Mouse (Mus musculus): ENCODE data around the gene Nav2. TPM values are rescaled to one million over a fixed set of nuclear protein-coding genes. Genes with fewer than 3 reads are reported as not detected.

Gene Nav2
- polyA plus RNA-seq, 1 experiment, result 1.3 TPM

DNA sequence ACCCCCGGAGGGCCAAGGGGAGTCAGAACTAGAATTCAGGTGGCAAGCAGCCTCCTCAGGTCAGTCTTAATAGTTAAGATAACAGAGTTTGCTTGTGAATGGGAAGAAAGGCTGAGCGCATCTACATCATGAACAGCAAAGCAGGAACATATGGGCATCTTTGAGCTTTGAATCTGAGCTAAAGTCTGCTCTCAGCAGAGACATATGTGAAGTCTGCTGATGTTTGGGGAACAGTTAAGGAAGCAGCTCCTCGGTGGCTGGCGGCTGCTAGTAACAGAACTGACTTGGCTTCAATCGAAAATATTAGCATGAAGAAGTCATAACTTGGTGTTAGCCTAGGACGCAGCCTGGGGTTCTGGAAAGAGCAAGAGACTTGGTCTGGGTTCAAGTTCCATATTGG lies 102.2 kb downstream of the Nav2 start:
- no peak for TF ChIP-seq FLI1 (IDR thresholded peaks at IDR 0.05; ENCODE audit: low read length)
- TF ChIP-seq GATA1 (IDR thresholded peaks at IDR 0.05; ENCODE audit: borderline replicate concordance, low read length), result no peak
- Histone ChIP-seq H3K36me3 (replicated peaks; ENCODE audit: low read length) (no peaks in the 10 kb centered on the region), H3K27me3 (replicated peaks) (peaks cover 12% of the 10 kb centered on the region), H3K4me1 (no peaks in the 10 kb centered on the region), H3K9me3 (no peaks in the 10 kb centered on the region), H3K4me3 (replicated peaks) (no peak overlapping the region)

DNA sequence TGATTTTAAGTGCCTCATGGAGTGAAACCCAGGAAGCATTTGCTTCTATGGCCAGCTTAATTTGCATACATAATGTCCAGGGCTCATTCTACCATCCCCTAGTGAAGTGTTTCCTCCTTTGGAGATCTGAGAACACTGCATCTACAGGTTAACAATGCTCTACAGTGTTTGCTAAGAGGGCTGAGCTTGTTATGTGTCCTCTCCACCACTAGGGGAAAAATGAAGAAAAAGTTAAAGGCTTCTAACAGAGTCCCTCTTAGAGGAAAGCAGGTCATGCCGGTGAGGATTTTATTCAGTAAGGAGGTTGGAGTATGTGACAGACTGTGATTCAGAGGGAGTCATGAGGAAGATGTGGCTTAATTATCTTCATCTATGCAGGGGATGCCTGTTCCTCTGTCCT lies 103.5 kb downstream of the Nav2 start:
- TF ChIP-seq GATA1 (IDR thresholded peaks at IDR 0.05; ENCODE audit: borderline replicate concordance, low read length), result no peak
- TF ChIP-seq FLI1 (IDR thresholded peaks at IDR 0.05; ENCODE audit: low read length), result no peak
- Histone ChIP-seq H3K4me1 (no peaks in the 10 kb centered on the region), H3K36me3 (replicated peaks; ENCODE audit: low read length) (no peaks in the 10 kb centered on the region), H3K27me3 (replicated peaks) (peaks cover 10% of the 10 kb centered on the region), H3K9me3 (no peaks in the 10 kb centered on the region), H3K4me3 (replicated peaks) (no peak overlapping the region)

DNA sequence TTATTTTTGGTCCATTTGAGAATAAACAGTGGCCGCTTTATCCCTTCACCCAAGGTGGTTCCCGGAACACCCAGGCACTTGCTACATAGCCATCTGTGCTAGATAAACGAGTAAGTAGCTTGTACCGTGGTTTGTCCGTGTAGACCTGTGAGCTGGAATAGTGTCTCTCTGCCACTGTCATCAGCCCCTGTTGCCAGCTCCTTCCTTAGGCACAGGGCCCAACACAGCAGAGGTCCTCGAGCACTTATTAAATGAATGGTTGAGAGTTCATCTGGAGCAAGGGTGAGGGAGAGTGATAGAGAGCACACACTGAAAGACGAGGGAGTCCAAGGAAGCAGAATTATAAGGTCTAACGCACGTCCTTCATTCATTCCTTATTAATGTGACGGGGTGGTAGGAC lies 106.0 kb downstream of the Nav2 start:
- Histone ChIP-seq H3K9me3 (no peaks in the 10 kb centered on the region), H3K27me3 (replicated peaks) (peaks cover 17% of the 10 kb centered on the region), H3K4me1 (no peaks in the 10 kb centered on the region), H3K36me3 (replicated peaks; ENCODE audit: low read length) (no peaks in the 10 kb centered on the region), H3K4me3 (replicated peaks) (no peak overlapping the region)
- no peak for TF ChIP-seq GATA1 (IDR thresholded peaks at IDR 0.05; ENCODE audit: borderline replicate concordance, low read length)
- no peak for TF ChIP-seq FLI1 (IDR thresholded peaks at IDR 0.05; ENCODE audit: low read length)

DNA sequence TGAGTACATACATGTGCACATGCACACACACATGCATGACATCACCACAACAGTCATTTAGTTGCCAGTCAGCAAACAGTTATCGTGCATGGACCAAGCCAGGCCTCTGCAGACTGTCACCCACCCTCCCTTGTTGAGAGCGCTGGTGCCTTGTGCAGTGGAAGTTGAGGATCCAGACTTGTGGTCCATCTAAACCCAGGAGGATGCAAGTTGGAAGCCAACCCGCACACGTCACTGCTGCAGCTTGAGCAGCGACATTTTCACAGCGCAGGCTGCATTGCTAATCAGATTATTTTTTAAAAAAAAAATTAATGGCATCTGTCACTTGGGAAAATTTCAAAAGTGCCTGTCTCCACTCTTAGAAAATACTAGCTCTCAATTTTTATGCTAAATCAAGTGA lies 106.8 kb downstream of the Nav2 start:
- no peaks in the 10 kb centered on the region for H3K9me3 ChIP-seq
- no peaks in the 10 kb centered on the region for H3K4me1 ChIP-seq
- no peak for TF ChIP-seq GATA1 (IDR thresholded peaks at IDR 0.05; ENCODE audit: borderline replicate concordance, low read length)
- TF ChIP-seq FLI1 (IDR thresholded peaks at IDR 0.05; ENCODE audit: low read length), result no peak
- peak overlapping the region; percentile 35 for H3K4me3 ChIP-seq (replicated peaks)
- no peaks in the 10 kb centered on the region for H3K36me3 ChIP-seq (replicated peaks; ENCODE audit: low read length)
- peaks cover 15% of the 10 kb centered on the region for H3K27me3 ChIP-seq (replicated peaks)

DNA sequence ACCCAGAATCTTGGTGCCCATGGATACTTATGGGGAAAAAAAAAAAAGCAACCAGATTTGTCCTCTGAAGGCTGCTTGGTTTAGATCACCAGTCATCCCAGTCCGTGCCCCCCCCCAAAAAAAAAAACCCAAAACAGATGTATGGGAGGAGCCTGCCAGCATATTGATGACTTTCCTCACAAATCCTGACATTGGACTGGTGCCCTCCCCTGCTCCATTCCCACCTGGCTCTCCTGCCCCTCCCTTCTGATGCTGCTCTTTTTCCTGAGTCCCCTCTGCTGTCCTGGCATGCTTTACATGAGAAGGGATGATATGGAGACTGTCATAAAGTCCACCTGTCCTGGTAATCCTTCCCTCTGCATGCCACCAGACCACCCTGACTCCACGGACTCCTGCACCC lies 107.6 kb downstream of the Nav2 start:
- Histone ChIP-seq H3K36me3 (replicated peaks; ENCODE audit: low read length) (no peaks in the 10 kb centered on the region), H3K9me3 (no peaks in the 10 kb centered on the region), H3K4me1 (no peaks in the 10 kb centered on the region), H3K4me3 (replicated peaks) (no peak overlapping the region), H3K27me3 (replicated peaks) (peaks cover 16% of the 10 kb centered on the region)
- no peak for TF ChIP-seq FLI1 (IDR thresholded peaks at IDR 0.05; ENCODE audit: low read length)
- no peak for TF ChIP-seq GATA1 (IDR thresholded peaks at IDR 0.05; ENCODE audit: borderline replicate concordance, low read length)

DNA sequence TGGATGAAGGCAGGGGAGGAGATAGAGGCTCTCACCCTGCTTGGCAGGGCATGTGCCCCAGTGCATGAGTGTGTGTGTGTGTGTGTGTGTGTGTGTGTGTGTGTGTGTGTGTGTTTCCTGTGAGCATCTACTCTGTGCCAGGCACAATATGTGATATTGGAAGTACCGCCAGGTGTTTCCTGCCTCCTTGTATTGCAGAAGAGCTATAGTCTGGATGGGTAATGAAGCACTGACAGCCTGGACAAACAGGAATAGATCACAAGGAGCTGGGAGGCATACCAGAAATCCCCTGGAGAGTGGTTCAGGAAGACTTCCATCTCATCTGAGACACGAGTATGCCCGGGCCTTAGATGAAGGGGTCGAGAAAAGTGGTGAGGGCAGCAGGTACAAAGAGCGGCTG lies 109.3 kb downstream of the Nav2 start:
- TF ChIP-seq FLI1 (IDR thresholded peaks at IDR 0.05; ENCODE audit: low read length) (no peak), GATA1 (IDR thresholded peaks at IDR 0.05; ENCODE audit: borderline replicate concordance, low read length) (no peak)
- peaks cover 14% of the 10 kb centered on the region for H3K27me3 ChIP-seq (replicated peaks)
- no peaks in the 10 kb centered on the region for H3K9me3 ChIP-seq

DNA sequence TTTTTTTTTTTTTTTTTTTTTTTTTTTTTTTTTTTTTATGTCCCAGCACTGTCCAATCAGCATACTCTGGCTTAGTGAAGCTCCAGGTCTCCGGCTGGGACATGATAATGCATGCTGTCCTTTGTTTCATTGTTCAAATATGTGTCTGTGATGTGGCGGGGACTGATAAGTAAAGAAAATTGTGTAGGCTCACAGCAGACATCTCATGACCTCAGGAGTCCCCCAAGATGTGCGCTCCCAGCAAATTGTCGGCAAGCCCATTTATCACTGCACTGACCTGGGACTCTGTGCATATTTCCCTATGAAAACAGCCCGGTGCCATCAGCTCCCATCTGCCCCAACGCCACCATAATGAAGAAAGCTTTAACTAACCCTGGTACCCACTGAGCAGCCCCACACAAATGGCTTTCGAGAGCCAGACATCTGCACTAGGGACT lies 110.0 kb downstream of the Nav2 start:
- Histone ChIP-seq H3K4me3 (replicated peaks) (no peak overlapping the region), H3K4me1 (no peaks in the 10 kb centered on the region), H3K27me3 (replicated peaks) (peaks cover 13% of the 10 kb centered on the region), H3K36me3 (replicated peaks; ENCODE audit: low read length) (no peaks in the 10 kb centered on the region), H3K9me3 (no peaks in the 10 kb centered on the region)
- no peak for TF ChIP-seq FLI1 (IDR thresholded peaks at IDR 0.05; ENCODE audit: low read length)
- no peak for TF ChIP-seq GATA1 (IDR thresholded peaks at IDR 0.05; ENCODE audit: borderline replicate concordance, low read length)

More for the DNA sequence above, 109.3 kb downstream of the Nav2 start:
- Histone ChIP-seq H3K36me3 (replicated peaks; ENCODE audit: low read length) (no peaks in the 10 kb centered on the region), H3K4me3 (replicated peaks) (no peak overlapping the region), H3K4me1 (no peaks in the 10 kb centered on the region)

DNA sequence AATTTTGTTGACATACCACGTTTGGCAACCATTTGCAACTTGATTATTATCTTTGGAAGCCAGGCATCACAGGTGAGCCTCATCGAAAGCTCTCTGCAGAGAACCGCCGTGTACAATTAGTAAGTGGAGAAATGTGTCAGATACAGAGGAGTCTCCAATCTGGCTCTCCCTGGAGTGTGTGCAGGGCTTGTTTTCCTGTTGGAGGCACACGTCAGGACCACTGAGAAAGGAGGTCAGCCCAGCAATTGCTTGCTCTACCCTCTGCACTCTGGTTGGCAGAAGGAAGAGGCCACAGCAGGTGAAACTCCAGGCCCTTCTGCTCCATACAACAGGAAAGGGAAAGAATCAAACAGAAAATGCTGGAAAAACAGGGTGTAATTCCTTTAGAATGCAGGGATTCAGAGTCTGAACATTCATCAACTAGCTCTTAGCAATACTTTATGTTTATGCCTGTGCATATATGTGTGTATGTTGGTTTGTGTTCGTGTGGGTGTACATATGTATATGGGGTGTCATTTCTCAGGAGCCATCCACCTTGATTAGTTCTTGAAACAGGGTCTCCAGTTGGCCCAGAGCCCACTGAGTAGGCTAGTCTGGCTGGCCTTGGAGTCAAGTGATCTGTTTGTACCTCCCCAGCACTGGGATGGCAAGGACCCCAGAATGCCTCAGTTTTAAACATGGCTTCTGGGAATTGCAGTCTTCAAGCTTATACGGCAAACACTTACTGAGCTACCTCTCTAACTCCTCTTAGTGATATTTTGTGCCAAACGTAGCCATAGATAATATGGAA lies 116.7 kb downstream of the Nav2 start:
- TF ChIP-seq GATA1 (IDR thresholded peaks at IDR 0.05; ENCODE audit: borderline replicate concordance, low read length) (no peak), FLI1 (IDR thresholded peaks at IDR 0.05; ENCODE audit: low read length) (no peak)
- Histone ChIP-seq H3K36me3 (replicated peaks; ENCODE audit: low read length) (no peaks in the 10 kb centered on the region), H3K27me3 (replicated peaks) (peaks cover 7% of the 10 kb centered on the region), H3K4me1 (no peaks in the 10 kb centered on the region), H3K4me3 (replicated peaks) (no peak overlapping the region), H3K9me3 (no peaks in the 10 kb centered on the region)

DNA sequence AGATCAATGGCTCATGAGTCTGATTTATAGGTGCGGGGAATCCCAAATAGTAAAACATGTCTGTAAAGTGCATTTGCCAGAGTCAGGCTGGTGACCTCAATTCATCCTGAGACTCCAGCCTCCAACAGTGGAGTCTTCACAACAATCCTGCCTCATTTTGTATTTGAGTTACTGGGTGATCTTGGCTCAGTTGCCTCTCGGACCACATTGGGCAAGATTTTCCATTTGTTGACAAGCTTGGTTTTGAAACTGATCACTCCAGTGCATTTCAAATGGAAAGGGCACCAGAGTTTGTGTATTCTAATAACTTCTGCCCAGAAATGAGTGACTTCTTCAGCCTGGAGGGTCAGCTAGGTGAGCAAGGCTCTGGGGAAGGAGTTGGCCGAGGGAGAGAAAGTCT lies 117.5 kb downstream of the Nav2 start:
- no peak overlapping the region for H3K4me3 ChIP-seq (replicated peaks)
- H3K4me1 ChIP-seq, result no peaks in the 10 kb centered on the region
- peaks cover 6% of the 10 kb centered on the region for H3K27me3 ChIP-seq (replicated peaks)
- TF ChIP-seq GATA1 (IDR thresholded peaks at IDR 0.05; ENCODE audit: borderline replicate concordance, low read length), result no peak
- no peak for TF ChIP-seq FLI1 (IDR thresholded peaks at IDR 0.05; ENCODE audit: low read length)
- H3K9me3 ChIP-seq, result no peaks in the 10 kb centered on the region
- H3K36me3 ChIP-seq (replicated peaks; ENCODE audit: low read length), result no peaks in the 10 kb centered on the region

DNA sequence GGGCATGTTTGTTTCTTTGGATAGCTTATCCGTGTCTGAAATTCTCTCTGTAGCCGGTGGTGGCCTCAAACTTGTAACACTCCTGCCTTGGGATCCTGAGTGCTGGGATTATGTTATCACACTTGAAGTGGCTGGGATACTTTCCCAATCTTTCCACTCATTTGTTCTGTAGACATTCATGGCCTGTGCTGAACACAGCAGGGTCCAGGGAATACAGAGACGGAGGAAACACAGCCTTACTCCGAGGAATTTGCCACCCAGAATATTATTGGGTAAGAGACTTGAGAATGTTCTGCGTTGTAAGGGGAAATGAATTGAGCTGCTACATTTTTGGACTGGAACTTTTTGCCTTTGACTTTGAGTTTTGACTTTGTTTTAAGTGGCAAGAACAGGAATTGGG lies 118.0 kb downstream of the Nav2 start:
- TF ChIP-seq GATA1 (IDR thresholded peaks at IDR 0.05; ENCODE audit: borderline replicate concordance, low read length) (no peak), FLI1 (IDR thresholded peaks at IDR 0.05; ENCODE audit: low read length) (no peak)
- H3K27me3 ChIP-seq (replicated peaks), result peaks cover 6% of the 10 kb centered on the region
- H3K4me3 ChIP-seq (replicated peaks), result no peak overlapping the region
- H3K36me3 ChIP-seq (replicated peaks; ENCODE audit: low read length), result no peaks in the 10 kb centered on the region
- no peaks in the 10 kb centered on the region for H3K9me3 ChIP-seq
- no peaks in the 10 kb centered on the region for H3K4me1 ChIP-seq
